Mouse (Mus musculus) cerebellum, adult (tissue): ENCODE measurements around the gene Chrm4.

ENCODE experiments used
- ATAC-seq: cut with Nextera tagmentation; 2 replicates; pipeline ENCODE4 v1.9.2; 2017; ENCODE audit warnings: mild to moderate bottlenecking, moderate library complexity, mixed read lengths; ENCODE audit not compliant: insufficient number of reproducible peaks, low FRiP score, low TSS enrichment

The Chrm4 gene

GRCm38 (mm10) chr2:91926949-91927348, at the start of gene Chrm4:
Gene Chrm4, plus strand, starts transcription at chr2:91927249.
- ATAC-seq, result no peak

- ATAC-seq, result no peak
Measured at GRCm38 (mm10) chr2:91878387-91879180, 48.5 kb upstream of the Chrm4 start.

GRCm38 (mm10) chr2:91883961-91884360, 43.1 kb upstream of the Chrm4 start:
- ATAC-seq, result no peak

GRCm38 (mm10) chr2:91884616-91885015, 42.4 kb upstream of the Chrm4 start:
- ATAC-seq, result no peak

- ATAC-seq, result no peak
Measured at GRCm38 (mm10) chr2:91894716-91895115, 32.3 kb upstream of the Chrm4 start.

- ATAC-seq, result no peak
Measured at GRCm38 (mm10) chr2:91895401-91895800, 31.6 kb upstream of the Chrm4 start.

- no peak for ATAC-seq
Measured at GRCm38 (mm10) chr2:91897968-91898367, 29.1 kb upstream of the Chrm4 start.

GRCm38 (mm10) chr2:91899141-91899540, 27.9 kb upstream of the Chrm4 start:
- ATAC-seq, result no peak

GRCm38 (mm10) chr2:91900431-91900830, 26.6 kb upstream of the Chrm4 start:
- no peak for ATAC-seq

- ATAC-seq, result peak; percentile 79; the same call in 1 of the 2 replicates
Measured at GRCm38 (mm10) chr2:91902336-91902735, 24.7 kb upstream of the Chrm4 start.

GRCm38 (mm10) chr2:91903171-91903925, 23.7 kb upstream of the Chrm4 start:
- ATAC-seq, result no peak

GRCm38 (mm10) chr2:91904618-91905307, 22.3 kb upstream of the Chrm4 start:
- ATAC-seq, result no peak

GRCm38 (mm10) chr2:91906141-91906540, 20.9 kb upstream of the Chrm4 start:
- no peak for ATAC-seq

GRCm38 (mm10) chr2:91912616-91913015, 14.4 kb upstream of the Chrm4 start:
- no peak for ATAC-seq

- ATAC-seq, result no peak
Measured at GRCm38 (mm10) chr2:91913328-91914110, 13.5 kb upstream of the Chrm4 start.

- ATAC-seq, result no peak
Measured at GRCm38 (mm10) chr2:91916346-91916977, 10.6 kb upstream of the Chrm4 start.

GRCm38 (mm10) chr2:91917096-91917495, 10.0 kb upstream of the Chrm4 start:
- ATAC-seq, result no peak

GRCm38 (mm10) chr2:91920130-91920529, 6.9 kb upstream of the Chrm4 start:
- no peak for ATAC-seq

- ATAC-seq, result no peak
Measured at GRCm38 (mm10) chr2:91921181-91921789, 5.8 kb upstream of the Chrm4 start.
